Comparison of ENCODE assay signal across 17 mouse cellular contexts in genomic region chr12:9903702-9904231, GRCm38 (mm10).
"Had no signal": no experiment of that assay in that cellular context is flagged by ENCODE, and none has a peak within 500 bp of the region (broad histone marks: within the 10 kb centered on the region; RNA-seq: fewer than 3 reads in every experiment).

No protein-coding gene starts in this region.

- ATAC-seq: midbrain, embryonic 15.5 days had no signal

- H3K4me2 ChIP-seq: limb, embryonic 13.5 days; midbrain, embryonic 15.5 days; neural tube, embryonic 13.5 days had no signal

- DNase-seq: kidney, postnatal 10 days; kidney, postnatal 4 days; left cerebral cortex, postnatal 4 days; lung, adult 18-20 months; lung, postnatal 10 days; lung, postnatal 4 days; retina, postnatal 1 day; right cerebral cortex, postnatal 4 days; spleen, adult 18-20 months; thymus, adult 18-20 months; thymus, postnatal 14 days had no signal

- H3K27me3 ChIP-seq: limb, embryonic 13.5 days; midbrain, embryonic 15.5 days; neural tube, embryonic 13.5 days had no signal

- H3K9me3 ChIP-seq: limb, embryonic 13.5 days; midbrain, embryonic 10.5 days; midbrain, embryonic 15.5 days; neural tube, embryonic 13.5 days had no signal

- H3K27ac ChIP-seq: layer of hippocampus, adult 2 months; limb, embryonic 13.5 days; liver, embryonic 14.5 days; midbrain, embryonic 10.5 days; midbrain, embryonic 15.5 days; neural tube, embryonic 13.5 days had no signal

- H3K4me3 ChIP-seq: layer of hippocampus, adult 2 months; limb, embryonic 13.5 days; midbrain, embryonic 10.5 days; midbrain, embryonic 15.5 days; neural tube, embryonic 13.5 days had no signal

- H3K4me1 ChIP-seq: limb, embryonic 13.5 days; midbrain, embryonic 10.5 days; midbrain, embryonic 15.5 days; neural tube, embryonic 13.5 days had no signal

- H3K9ac ChIP-seq: limb, embryonic 13.5 days; liver, embryonic 14.5 days; midbrain, embryonic 15.5 days; neural tube, embryonic 13.5 days had no signal

- H3K36me3 ChIP-seq: limb, embryonic 13.5 days; midbrain, embryonic 10.5 days; midbrain, embryonic 15.5 days; neural tube, embryonic 13.5 days had no signal
